Mouse (Mus musculus) lung, embryonic 14.5 days (tissue): ENCODE measurements around the gene Pate2. TPM values are rescaled to one million over a fixed set of nuclear protein-coding genes. Genes with fewer than 3 reads are reported as not detected.

Experiments
- ATAC-seq: fragments of 200-750 bp; cut with Nextera tagmentation; 2 replicates; pipeline ENCODE4 v1.8.0; 2017; ENCODE audit warnings: mild to moderate bottlenecking, moderate TSS enrichment, moderate library complexity; ENCODE audit not compliant: insufficient read depth
- DNase-seq: peaks from one replicate; pipeline ENCODE4 v3.0.0-alpha.2; 2015
- H3K27ac ChIP-seq: fragments of 300-500 bp; sonication (generic); 2 replicates; pipeline ENCODE4 v1.5.1; 2014; ENCODE audit warnings: low read depth, mild to moderate bottlenecking, moderate library complexity
- H3K27me3 ChIP-seq: fragments of 300-500 bp; sonication (generic); 2 replicates; pipeline ENCODE4 v1.6.1; 2014; ENCODE audit warnings: low read length, control low read depth; ENCODE audit not compliant: insufficient read depth
- H3K36me3 ChIP-seq: fragments of 300-500 bp; sonication (generic); 2 replicates; pipeline ENCODE4 v1.6.1; 2014; ENCODE audit warnings: control low read depth; ENCODE audit not compliant: insufficient read depth
- H3K4me1 ChIP-seq: fragments of 300-500 bp; sonication (generic); 2 replicates; pipeline ENCODE4 v1.6.1; 2014; ENCODE audit warnings: antibody characterized with exemption, control low read depth; ENCODE audit not compliant: insufficient read depth
- H3K4me2 ChIP-seq: fragments of 300-500 bp; sonication (generic); 2 replicates; pipeline ENCODE4 v1.6.1; 2014; ENCODE audit warnings: mild to moderate bottlenecking
- H3K4me3 ChIP-seq: fragments of 300-500 bp; sonication (generic); 2 replicates; pipeline ENCODE4 v1.5.1; 2014; ENCODE audit warnings: low read depth, low read length
- H3K9ac ChIP-seq: fragments of 300-500 bp; sonication (generic); 2 replicates; pipeline ENCODE4 v1.6.1; 2014
- H3K9me3 ChIP-seq: fragments of 300-500 bp; sonication (generic); 2 replicates; pipeline ENCODE4 v1.6.1; 2016; ENCODE audit warnings: low read depth, low read length, control low read depth
- CTCF ChIP-seq: IDR thresholded peaks from 2 replicates; pipeline ENCODE4 v1.5.1; 2016; ENCODE audit warnings: antibody characterized with exemption, low read depth
- WGBS: fragments of 180-500 bp; shearing (Covaris S2); extraction: QIAGEN DNeasy Blood & Tissue Kit; methylation state at CpG from one replicate; pipeline ENCODE4 v1.1.7; 2014; 5-methylcytosine and 5-hydroxymethylcytosine counted together
- polyA plus RNA-seq: library from polyadenylated mRNA; unstranded; fragments of >200 nt; fragmentation: Nextera tagmentation; extraction: Ambion mirVana; gene quantifications from 2 replicates; pipeline ENCODE4 v1.2.1, GENCODE M21; 2014

Pate2 gene
- polyA plus RNA-seq, 1 experiment from 2014 or later, result 0.42 TPM

DNA sequence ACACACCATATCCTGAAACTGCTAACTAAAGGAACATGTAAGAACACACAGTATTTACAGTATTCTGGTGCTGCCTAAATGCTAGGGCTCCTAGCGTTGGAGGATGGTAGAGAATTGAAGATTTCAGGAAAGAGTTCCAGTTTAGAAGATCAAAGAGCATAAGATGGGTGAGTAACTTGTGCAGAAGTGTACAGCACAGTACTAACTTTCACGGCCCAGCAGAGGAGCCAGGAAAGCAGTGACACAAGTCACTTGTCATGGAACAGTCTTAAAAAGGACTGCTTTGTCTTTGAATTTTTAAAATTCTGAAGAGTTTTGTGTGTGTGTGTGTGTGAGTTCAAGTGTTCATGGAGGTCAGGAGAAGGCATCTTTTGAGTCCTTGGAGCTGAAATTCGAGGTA is 2.1 kb upstream of the Pate2 start:
- WGBS, result 80% methylated on average over 3 of the region's 3 CpGs
- peaks cover 44% of the 10 kb centered on the region for H3K36me3 ChIP-seq
- H3K4me1 ChIP-seq, result no peaks in the 10 kb centered on the region
- no peak overlapping the region for H3K4me2 ChIP-seq
- H3K9ac ChIP-seq, result no peak overlapping the region
- DNase-seq, result no peak
- H3K27me3 ChIP-seq, result 0 out of 2 replicates have a peak, but pooled peaks cover 3% of the 10 kb centered on the region
- no peak overlapping the region for H3K27ac ChIP-seq
- no peaks in the 10 kb centered on the region for H3K9me3 ChIP-seq
- H3K4me3 ChIP-seq, result no peak overlapping the region
- no peak for TF ChIP-seq CTCF
- ATAC-seq, result no peak

DNA sequence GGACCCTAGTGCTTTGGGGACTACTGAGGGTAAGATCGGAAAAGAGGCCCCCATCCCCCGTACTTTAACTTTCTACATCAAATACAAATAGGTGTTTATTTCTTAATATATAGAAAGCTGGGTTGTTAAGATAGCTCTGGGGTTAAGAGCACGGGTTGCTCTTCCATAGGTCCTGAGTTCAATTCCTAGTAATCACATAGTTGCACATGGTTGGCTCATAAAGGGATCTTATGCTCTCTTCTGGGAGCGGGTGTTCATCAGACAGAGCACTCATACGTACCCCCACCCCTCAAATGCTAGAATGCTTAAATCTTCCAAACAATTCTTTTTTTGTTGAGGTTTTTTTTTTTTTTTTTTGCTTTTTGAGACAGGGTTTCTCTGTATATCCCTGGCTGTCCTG is 579 bp downstream of the Pate2 start:
- H3K4me2 ChIP-seq, result peak overlapping the region; percentile 72
- 10% methylated on average over 5 of the region's 5 CpGs for WGBS
- peak overlapping the region; percentile 81 for H3K9ac ChIP-seq
- H3K9me3 ChIP-seq, result no peaks in the 10 kb centered on the region
- no peaks in the 10 kb centered on the region for H3K4me1 ChIP-seq
- H3K36me3 ChIP-seq, result peaks cover 25% of the 10 kb centered on the region
- no peak for TF ChIP-seq CTCF
- H3K27me3 ChIP-seq, result peaks cover 21% of the 10 kb centered on the region; the same call in 1 of the 2 replicates
- peak overlapping the region; percentile 66 for H3K4me3 ChIP-seq
- DNase-seq, result no peak
- ATAC-seq, result no peak
- H3K27ac ChIP-seq, result no peak overlapping the region

DNA sequence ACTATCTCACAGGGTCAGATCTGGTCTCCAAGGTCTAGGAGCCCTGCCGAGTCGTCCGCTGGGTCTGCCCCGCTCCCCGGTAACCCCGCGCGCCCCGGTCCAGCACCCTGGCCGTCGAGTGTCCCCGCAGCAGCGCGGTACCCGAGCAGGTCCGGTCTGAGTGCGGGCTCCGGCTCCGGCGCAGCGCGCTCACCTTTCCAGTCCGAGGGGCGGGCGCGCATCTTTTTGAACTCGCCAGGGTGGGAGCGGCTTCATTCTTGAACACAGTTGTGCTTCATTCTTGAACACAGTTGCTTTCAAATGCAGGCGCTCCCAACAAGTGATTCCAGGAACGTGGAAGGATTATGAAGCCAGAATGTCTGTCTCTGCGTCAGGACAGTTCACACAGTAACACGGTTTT is 4.3 kb downstream of the Pate2 start:
- 3% methylated on average over 32 of the region's 32 CpGs for WGBS
- TF ChIP-seq CTCF, result no peak
- H3K4me3 ChIP-seq, result peak overlapping the region; percentile 14; the same call in 1 of the 2 replicates
- no peaks in the 10 kb centered on the region for H3K36me3 ChIP-seq
- H3K27ac ChIP-seq, result no peak overlapping the region
- no peaks in the 10 kb centered on the region for H3K9me3 ChIP-seq
- H3K27me3 ChIP-seq, result peaks cover 21% of the 10 kb centered on the region; the same call in 1 of the 2 replicates
- no peak overlapping the region for H3K9ac ChIP-seq
- no peaks in the 10 kb centered on the region for H3K4me1 ChIP-seq
- no peak for DNase-seq
- ATAC-seq, result no peak
- peak overlapping the region; percentile 54 for H3K4me2 ChIP-seq

DNA sequence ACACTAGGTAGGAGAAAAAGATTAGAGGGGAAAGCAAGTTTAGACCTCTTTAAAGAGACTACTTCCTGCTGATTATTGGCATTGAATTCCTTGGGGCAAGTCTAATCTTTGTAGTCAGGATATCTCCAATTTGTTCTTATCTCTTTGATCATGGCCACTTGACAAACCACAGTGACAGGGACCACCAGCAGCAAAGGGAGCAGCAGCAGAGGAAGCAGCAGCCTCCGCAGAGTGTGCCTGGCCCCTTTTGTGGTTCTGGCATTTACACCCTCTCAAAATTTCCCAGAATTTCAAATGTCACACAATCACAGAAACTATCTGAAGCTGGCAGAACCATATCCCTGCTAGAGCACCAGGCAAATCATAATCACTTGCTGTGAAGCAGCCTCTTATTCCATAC is 17.6 kb downstream of the Pate2 start:
- Histone ChIP-seq H3K27me3 (no peaks in the 10 kb centered on the region), H3K36me3 (no peaks in the 10 kb centered on the region), H3K9ac (no peak overlapping the region), H3K4me3 (no peak overlapping the region), H3K4me2 (no peak overlapping the region), H3K4me1 (no peaks in the 10 kb centered on the region), H3K9me3 (no peaks in the 10 kb centered on the region), H3K27ac (no peak overlapping the region)
- TF ChIP-seq CTCF, result no peak
- DNase-seq, result no peak
- ATAC-seq, result no peak
- 73% methylated on average over 1 of the region's 1 CpGs for WGBS

DNA sequence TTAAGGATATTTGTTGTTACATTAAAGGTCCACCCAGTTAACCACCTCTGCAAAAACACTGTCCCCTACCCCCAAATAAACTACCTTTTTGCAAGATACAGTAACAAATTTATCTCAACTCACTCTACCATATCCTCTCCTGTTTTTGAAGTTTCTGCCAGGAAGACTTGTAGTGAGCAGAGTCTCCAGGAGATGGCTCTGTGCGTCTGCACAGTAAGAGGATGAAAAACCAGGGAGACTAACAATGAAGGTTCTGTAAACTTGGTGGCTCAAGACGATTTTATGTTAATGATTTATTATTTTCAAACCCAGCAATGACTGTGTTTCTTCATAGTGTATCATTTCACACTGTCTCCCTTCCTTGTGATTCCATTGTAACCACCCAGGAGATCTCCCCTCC is 22.8 kb downstream of the Pate2 start:
- Histone ChIP-seq H3K27me3 (no peaks in the 10 kb centered on the region), H3K9ac (no peak overlapping the region), H3K36me3 (no peaks in the 10 kb centered on the region), H3K27ac (no peak overlapping the region), H3K4me1 (no peaks in the 10 kb centered on the region), H3K4me3 (no peak overlapping the region), H3K4me2 (no peak overlapping the region), H3K9me3 (no peaks in the 10 kb centered on the region)
- DNase-seq (peak; percentile 51), ATAC-seq (no peak)
- WGBS, result 1% methylated on average over 2 of the region's 2 CpGs
- TF ChIP-seq CTCF, result peak; percentile 54

DNA sequence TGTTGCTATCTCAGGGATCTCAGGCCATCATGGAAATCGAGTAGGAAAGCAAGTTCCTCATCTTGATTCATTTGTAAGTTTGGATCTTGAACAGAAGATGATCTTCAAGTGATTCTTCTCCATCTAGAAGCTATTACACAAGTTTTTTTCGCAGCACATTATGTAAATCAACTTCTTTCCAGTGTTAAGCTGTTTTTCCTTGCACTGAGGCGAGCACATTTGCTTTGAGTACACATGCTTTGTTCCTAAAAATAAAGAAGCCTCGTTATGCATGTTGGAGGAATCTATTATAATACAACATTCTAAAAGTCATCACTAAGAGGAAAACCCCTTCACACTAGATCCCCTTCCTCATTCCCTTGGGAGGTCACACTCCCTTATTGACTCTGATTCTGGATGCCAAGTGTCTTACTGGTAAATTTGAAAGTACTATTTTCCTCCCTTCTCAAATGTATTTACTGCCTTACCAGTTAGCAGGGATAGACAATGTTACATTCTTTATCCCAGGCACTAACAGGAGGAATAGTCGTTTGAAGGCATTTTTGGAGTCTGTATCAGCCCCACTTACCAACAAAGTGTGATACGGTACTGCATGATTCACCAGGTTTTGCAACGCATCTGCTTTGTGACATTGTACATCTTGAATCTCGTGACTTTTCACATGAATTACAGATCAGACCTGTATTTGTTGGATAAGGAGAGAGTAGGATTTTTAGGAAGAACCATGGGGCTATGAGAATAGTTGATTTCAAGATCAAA is 37.7 kb downstream of the Pate2 start:
- H3K27ac ChIP-seq, result no peak overlapping the region
- H3K4me1 ChIP-seq, result no peaks in the 10 kb centered on the region
- no peak overlapping the region for H3K9ac ChIP-seq
- no peaks in the 10 kb centered on the region for H3K9me3 ChIP-seq
- no peak overlapping the region for H3K4me2 ChIP-seq
- no peaks in the 10 kb centered on the region for H3K36me3 ChIP-seq
- no peak for ATAC-seq
- H3K27me3 ChIP-seq, result no peaks in the 10 kb centered on the region
- TF ChIP-seq CTCF, result no peak
- 59% methylated on average over 8 of the region's 8 CpGs for WGBS
- DNase-seq, result no peak
- no peak overlapping the region for H3K4me3 ChIP-seq

DNA sequence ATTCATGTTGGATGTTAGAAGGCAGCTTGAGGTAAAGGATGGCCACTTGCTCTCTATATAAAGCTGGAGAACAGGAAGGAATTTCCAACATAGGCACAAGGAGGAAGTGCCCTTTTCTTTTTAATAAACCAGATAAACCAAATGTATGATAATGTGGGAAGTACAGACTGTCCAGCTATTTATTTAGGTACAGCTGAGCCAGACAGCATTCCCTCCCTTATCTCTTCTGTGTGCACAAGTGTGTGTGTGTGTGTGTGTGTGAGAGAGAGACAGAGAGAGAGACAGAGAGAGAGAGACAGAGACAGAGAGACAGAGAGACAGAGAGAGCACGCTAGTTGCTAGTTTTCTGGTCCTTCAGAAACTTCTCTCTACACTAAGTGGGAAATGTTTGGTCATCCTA is 41.8 kb downstream of the Pate2 start, which contains the start of gene Pate4:
Pate4 (minus strand) TSS at position 101 of the 400 bp plus-strand sequence.
- Histone ChIP-seq H3K4me2 (no peak within 1 kb of the TSS), H3K27ac (no peak within 1 kb of the TSS), H3K9ac (no peak within 1 kb of the TSS), H3K27me3 (no peaks in the 10 kb centered on the region), H3K4me3 (no peak within 1 kb of the TSS), H3K36me3 (no peaks in the 10 kb centered on the region), H3K4me1 (no peaks in the 10 kb centered on the region), H3K9me3 (no peaks in the 10 kb centered on the region)
- 88% methylated on average over 1 of the region's 1 CpGs for WGBS
- DNase-seq (no peak), ATAC-seq (no peak)
- TF ChIP-seq CTCF, result no peak
